Mouse (Mus musculus): ENCODE data around the gene Dyrk3. TPM values are rescaled to one million over a fixed set of nuclear protein-coding genes. Genes with fewer than 3 reads are reported as not detected.

Dyrk3 gene
- total and polyA plus RNA-seq, 3 experiments: 16.9 to 52.4 (median 21.1) TPM

GRCm38 (mm10) chr1:131079762-131080161 lies 58.4 kb downstream of the Dyrk3 start:
- H3K4me1 ChIP-seq (ENCODE audit: insufficient read depth, low read depth, low read length): peaks cover 26% of the 10 kb centered on the region
- H3K36me3 ChIP-seq (replicated peaks): peaks cover 2% of the 10 kb centered on the region
- TF ChIP-seq TAL1 (conservative IDR thresholded peaks at IDR 0.05; ENCODE audit: low read depth, low read length): no peak
- no peak for TF ChIP-seq POLR2AphosphoS5 (IDR thresholded peaks at IDR 0.05; ENCODE audit: insufficient replicate concordance, low read depth, low read length)
- TF ChIP-seq GATA1 (IDR thresholded peaks at IDR 0.05; ENCODE audit: borderline replicate concordance, low read length): no peak
- no peak for TF ChIP-seq CTCF (IDR thresholded peaks at IDR 0.05; ENCODE audit: low read depth, low read length)
- TF ChIP-seq GATA2 (IDR thresholded peaks at IDR 0.05; ENCODE audit: borderline replicate concordance, low read depth, low read length): no peak

DNA sequence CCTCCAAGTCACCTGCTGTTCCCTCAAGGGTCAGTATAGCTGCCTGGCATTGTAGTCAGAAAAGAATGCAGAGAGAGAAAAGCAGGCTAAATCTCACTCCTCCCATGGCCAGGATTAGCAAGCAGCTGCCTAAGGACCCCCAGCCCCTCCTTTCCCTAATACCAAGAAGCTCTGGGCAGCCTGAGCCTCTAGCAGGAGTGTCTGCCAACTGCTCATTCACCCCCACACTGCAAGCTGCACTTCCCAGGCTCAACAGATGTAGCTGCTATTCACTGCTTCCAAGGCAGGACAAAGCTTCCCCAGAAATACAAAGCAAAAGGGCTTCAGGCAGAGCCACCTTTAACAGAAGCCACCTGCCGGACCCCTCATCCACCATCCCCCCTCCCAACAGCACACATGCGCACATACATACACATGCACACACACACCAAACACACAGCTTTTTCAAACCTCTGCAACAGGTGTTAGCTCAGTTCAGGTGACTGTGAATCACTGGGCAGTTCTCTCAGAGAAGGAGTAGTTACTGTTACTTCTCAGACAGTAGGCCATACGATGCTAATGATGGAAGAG lies 59.3 kb downstream of the Dyrk3 start:
- no peaks in the 10 kb centered on the region for H3K27me3 ChIP-seq (ENCODE audit: insufficient read depth, low read length)
- no peak overlapping the region for H3K4me3 ChIP-seq (ENCODE audit: low read depth, low read length)
- H3K36me3 ChIP-seq (replicated peaks): peaks cover 2% of the 10 kb centered on the region
- ATAC-seq (ENCODE audit: extremely low read depth, insufficient number of reproducible peaks, low FRiP score, poor library complexity, severe bottlenecking) (no peak), DNase-seq (ENCODE audit: low spot score) (no peak)
- H3K9me3 ChIP-seq (replicated peaks): 0 out of 2 replicates have a peak, but pooled peaks cover 2% of the 10 kb centered on the region
- peaks cover 26% of the 10 kb centered on the region for H3K4me1 ChIP-seq (ENCODE audit: insufficient read depth, low read depth, low read length)
- TF ChIP-seq POLR2AphosphoS5 (IDR thresholded peaks at IDR 0.05; ENCODE audit: insufficient replicate concordance, low read depth, low read length) (no peak), GATA1 (IDR thresholded peaks at IDR 0.05; ENCODE audit: borderline replicate concordance, low read length) (no peak), TAL1 (conservative IDR thresholded peaks at IDR 0.05; ENCODE audit: low read depth, low read length) (no peak), CTCF (IDR thresholded peaks at IDR 0.05; ENCODE audit: low read depth, low read length) (no peak), GATA2 (IDR thresholded peaks at IDR 0.05; ENCODE audit: borderline replicate concordance, low read depth, low read length) (no peak)

More at GRCm38 (mm10) chr1:131079762-131080161, 58.4 kb downstream of the Dyrk3 start:
- Histone ChIP-seq H3K27me3 (ENCODE audit: insufficient read depth, low read length) (peaks cover 2% of the 10 kb centered on the region; the same call in 1 of the 2 replicates), H3K4me3 (ENCODE audit: low read depth, low read length) (no peak overlapping the region), H3K9me3 (replicated peaks) (0 out of 2 replicates have a peak, but pooled peaks cover 2% of the 10 kb centered on the region)
- ATAC-seq (ENCODE audit: extremely low read depth, insufficient number of reproducible peaks, low FRiP score, poor library complexity, severe bottlenecking): peak; percentile 52
- DNase-seq (ENCODE audit: low spot score): no peak

Other genes with a start within 250 kb of the Dyrk3 start
- gene Il20, start 226.9 kb downstream of the Dyrk3 start, total RNA-seq (2014; fragmentation: Nextera tagmentation): not detected in 2 replicates
- gene Il20, start 226.9 kb downstream of the Dyrk3 start, total RNA-seq (2017): 0.12 TPM in 1 of 2 replicates, not detected in the other
- not detected in 2 replicates for gene Il20, start 226.9 kb downstream of the Dyrk3 start, polyA plus RNA-seq (2012)
- gene Il19, start 198.2 kb downstream of the Dyrk3 start, total RNA-seq (2014; fragmentation: Nextera tagmentation): not detected in 2 replicates
- gene Il19, start 198.2 kb downstream of the Dyrk3 start, total RNA-seq (2017): 0.17 TPM in 1 of 2 replicates, not detected in the other
- not detected in 2 replicates for gene Il19, start 198.2 kb downstream of the Dyrk3 start, polyA plus RNA-seq (2012)
- gene Il10, start 118.5 kb downstream of the Dyrk3 start, total RNA-seq (2014; fragmentation: Nextera tagmentation): not detected in 2 replicates
- gene Il10, start 118.5 kb downstream of the Dyrk3 start, total RNA-seq (2017): 0.12 TPM in 1 of 2 replicates, not detected in the other
- not detected in 2 replicates for gene Il10, start 118.5 kb downstream of the Dyrk3 start, polyA plus RNA-seq (2012)
- 93.4 and 112 TPM in 2 replicates for gene Mapkapk2, start 40.5 kb downstream of the Dyrk3 start, total RNA-seq (2014; fragmentation: Nextera tagmentation)
- 53.1 and 63.8 TPM in 2 replicates for gene Mapkapk2, start 40.5 kb downstream of the Dyrk3 start, total RNA-seq (2017)
- gene Mapkapk2, start 40.5 kb downstream of the Dyrk3 start, polyA plus RNA-seq (2012): 64.3 and 79.4 TPM in 2 replicates
- gene Eif2d, start 14.8 kb upstream of the Dyrk3 start, total RNA-seq (2014; fragmentation: Nextera tagmentation): 297 and 347 TPM in 2 replicates
- 79.5 and 89.2 TPM in 2 replicates for gene Eif2d, start 14.8 kb upstream of the Dyrk3 start, total RNA-seq (2017)
- gene Eif2d, start 14.8 kb upstream of the Dyrk3 start, polyA plus RNA-seq (2012): 58.0 and 70.5 TPM in 2 replicates
- gene Rassf5, start 106.9 kb upstream of the Dyrk3 start, total RNA-seq (2014; fragmentation: Nextera tagmentation): 0.75 and 1.1 TPM in 2 replicates
- 3.1 and 3.5 TPM in 2 replicates for gene Rassf5, start 106.9 kb upstream of the Dyrk3 start, total RNA-seq (2017)
- 0.43 and 0.51 TPM in 2 replicates for gene Rassf5, start 106.9 kb upstream of the Dyrk3 start, polyA plus RNA-seq (2012)
- 0.60 and 1.7 TPM in 2 replicates for gene Ikbke, start 141.3 kb upstream of the Dyrk3 start, total RNA-seq (2014; fragmentation: Nextera tagmentation)
- 0.87 and 1.1 TPM in 2 replicates for gene Ikbke, start 141.3 kb upstream of the Dyrk3 start, total RNA-seq (2017)
- 0.06 and 0.17 TPM in 2 replicates for gene Ikbke, start 141.3 kb upstream of the Dyrk3 start, polyA plus RNA-seq (2012)